In the genomic region with DNA sequence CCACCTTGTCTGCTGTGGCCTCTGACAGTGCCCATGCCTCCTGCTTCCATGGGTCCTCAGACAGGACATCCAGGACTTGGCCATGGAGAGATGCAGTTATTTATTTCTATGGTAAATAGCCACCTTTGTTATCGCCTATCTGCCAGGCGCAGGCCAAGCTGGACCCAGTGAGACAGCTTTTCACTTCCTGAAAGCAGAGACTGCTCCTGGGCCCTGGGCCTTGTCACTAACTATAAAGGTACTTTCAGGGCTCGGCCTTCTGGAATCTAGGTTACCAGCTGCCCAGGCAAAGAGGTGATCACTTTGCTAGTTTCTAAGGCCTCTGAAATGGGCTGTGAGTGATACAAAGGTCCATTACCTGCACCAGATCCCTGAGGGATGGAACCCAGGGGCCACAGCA, we compare ENCODE assay signal across 8 mouse cellular contexts. TPM values are rescaled to one million over a fixed set of nuclear protein-coding genes. Genes with fewer than 3 reads are reported as not detected.
DNase-seq lines count a peak whose midpoint lies in the region; ATAC-seq and TF ChIP-seq lines count a peak whose summit lies in the region.

No protein-coding gene starts in this region.

- H3K9me3 ChIP-seq in heart, embryonic 13.5 days, result no peaks in the 10 kb centered on the region
- no peaks in the 10 kb centered on the region for H3K9me3 ChIP-seq in limb, embryonic 14.5 days (ENCODE audit: control insufficient read depth, low read length)

- no peak for TF ChIP-seq CTCF in testis, adult 2 months (IDR thresholded peaks at IDR 0.05; ENCODE audit: control insufficient read depth, insufficient read depth, insufficient replicate concordance, low read depth, low read length)

- no peak for DNase-seq in heart, adult 9 months (ENCODE audit: low spot score in 2 of 2)
- DNase-seq in testis, postnatal 14 days (ENCODE audit: low spot score), result no peak
- no peak for DNase-seq in limb, embryonic 14.5 days (ENCODE audit: low spot score)
- DNase-seq in right cerebral cortex, adult 18-20 months, result no peak
- DNase-seq in left cerebral cortex, postnatal 25 days (ENCODE audit: low spot score in 2 of 2), result no peak
- no peak for DNase-seq in adrenal gland, postnatal 36 days

- H3K36me3 ChIP-seq in heart, embryonic 13.5 days, result peaks cover 27% of the 10 kb centered on the region
- no peaks in the 10 kb centered on the region for H3K36me3 ChIP-seq in testis, adult 2 months (ENCODE audit: control insufficient read depth, insufficient read depth, low read length)
- H3K36me3 ChIP-seq in limb, embryonic 14.5 days (ENCODE audit: control insufficient read depth, insufficient read depth, low read length), result peaks cover 15% of the 10 kb centered on the region

- WGBS in heart, embryonic 13.5 days, result 41% methylated on average over 3 of the region's 3 CpGs
- 68% methylated on average over 3 of the region's 3 CpGs for WGBS in limb, embryonic 14.5 days

- peak overlapping the region; percentile 99 for H3K27ac ChIP-seq in heart, embryonic 13.5 days (replicated peaks)
- H3K27ac ChIP-seq in testis, adult 2 months (ENCODE audit: control insufficient read depth, insufficient read depth, low read depth, low read length), result peak overlapping the region; percentile 69
- peak overlapping the region; percentile 89 for H3K27ac ChIP-seq in limb, embryonic 14.5 days (replicated peaks; ENCODE audit: low read depth, low read length)

- peak overlapping the region; percentile 82 for H3K9ac ChIP-seq in heart, embryonic 13.5 days
- 0 out of 2 replicates have a peak overlapping the region, but pooled peaks have one; percentile 12 for H3K9ac ChIP-seq in limb, embryonic 14.5 days (ENCODE audit: low read depth, low read length, severe bottlenecking)

- no peak for TF ChIP-seq POLR2A in testis, adult 2 months (IDR thresholded peaks at IDR 0.05; ENCODE audit: control insufficient read depth, low read depth, low read length)
- TF ChIP-seq POLR2A in limb, embryonic 14.5 days (IDR thresholded peaks at IDR 0.05; ENCODE audit: borderline replicate concordance, extremely low read depth, insufficient read depth, insufficient read length), result no peak

- no peaks in the 10 kb centered on the region for H3K27me3 ChIP-seq in heart, embryonic 13.5 days (replicated peaks)
- H3K27me3 ChIP-seq in testis, adult 2 months (ENCODE audit: control insufficient read depth, insufficient read depth, low read length), result no peaks in the 10 kb centered on the region
- no peaks in the 10 kb centered on the region for H3K27me3 ChIP-seq in limb, embryonic 14.5 days (ENCODE audit: control insufficient read depth, insufficient read depth, low read length)

- H3K4me1 ChIP-seq in heart, embryonic 13.5 days, result peaks cover 84% of the 10 kb centered on the region
- H3K4me1 ChIP-seq in testis, adult 2 months (ENCODE audit: control insufficient read depth, insufficient read depth, low read length), result peaks cover 8% of the 10 kb centered on the region
- H3K4me1 ChIP-seq in limb, embryonic 14.5 days (ENCODE audit: control insufficient read depth, insufficient read depth, low read length), result peaks cover 68% of the 10 kb centered on the region

- H3K4me3 ChIP-seq in heart, embryonic 13.5 days, result 0 out of 2 replicates have a peak overlapping the region, but pooled peaks have one; percentile 5
- no peak overlapping the region for H3K4me3 ChIP-seq in testis, adult 2 months (ENCODE audit: control insufficient read depth, low read depth, low read length)
- no peak overlapping the region for H3K4me3 ChIP-seq in limb, embryonic 14.5 days (replicated peaks; ENCODE audit: low read length)

- no peak for ATAC-seq in heart, embryonic 13.5 days (ENCODE audit: extremely low read depth, insufficient number of reproducible peaks, low FRiP score, low TSS enrichment)
- ATAC-seq in limb, embryonic 14.5 days (ENCODE audit: low FRiP score, low read depth), result no peak

- intact Hi-C loops in left cerebral cortex, postnatal 25 days (cut with DNase I), result no loop called here

- H3K4me2 ChIP-seq in heart, embryonic 13.5 days, result peak overlapping the region; percentile 53
- no peak overlapping the region for H3K4me2 ChIP-seq in limb, embryonic 14.5 days (replicated peaks; ENCODE audit: low read depth, low read length, severe bottlenecking)

RNA-seq across cellular contexts. Expression of gene Actn4, which starts 37.3 kb away (rescaled TPM):
- 259 and 266 TPM in 2 replicates for polyA plus RNA-seq in heart, embryonic 13.5 days (2015; fragmentation: Nextera tagmentation; extraction: Ambion mirVana)
- 73.9 and 77.5 TPM in 2 replicates for polyA plus RNA-seq in testis, adult 2 months (2012; rRNA removed)
- 268 and 299 TPM in 2 replicates for polyA plus RNA-seq in limb, embryonic 14.5 days (2012; rRNA removed)
- polyA plus RNA-seq in limb, embryonic 14.5 days (2014; fragmentation: Nextera tagmentation; extraction: Ambion mirVana), result 295 and 304 TPM in 2 replicates
- total RNA-seq in left cerebral cortex, postnatal 25 days (2021), result 100 to 1,000 TPM; 190 to 202 TPM
- total RNA-seq in adrenal gland, postnatal 36 days (2021), result 100 to 1,000 TPM; 193 to 252 TPM

RNA-seq across cellular contexts. Expression of gene Capn12, which starts 43.6 kb away (rescaled TPM):
- 0.15 and 0.38 TPM in 2 replicates for polyA plus RNA-seq in heart, embryonic 13.5 days (2015; fragmentation: Nextera tagmentation; extraction: Ambion mirVana)
- 0.14 and 0.17 TPM in 2 replicates for polyA plus RNA-seq in testis, adult 2 months (2012; rRNA removed)
- 0.19 and 0.25 TPM in 2 replicates for polyA plus RNA-seq in limb, embryonic 14.5 days (2012; rRNA removed)
- polyA plus RNA-seq in limb, embryonic 14.5 days (2014; fragmentation: Nextera tagmentation; extraction: Ambion mirVana), result 0.58 and 0.94 TPM in 2 replicates
- under 1 TPM; 0.32 to 0.66 TPM for total RNA-seq in left cerebral cortex, postnatal 25 days (2021)
- total RNA-seq in adrenal gland, postnatal 36 days (2021), result under 1 TPM; 0.30 to 0.33 TPM

RNA-seq across cellular contexts. Expression of gene Eif3k, which starts 56.9 kb away (rescaled TPM):
- polyA plus RNA-seq in heart, embryonic 13.5 days (2015; fragmentation: Nextera tagmentation; extraction: Ambion mirVana), result 257 and 300 TPM in 2 replicates
- polyA plus RNA-seq in testis, adult 2 months (2012; rRNA removed), result 379 and 426 TPM in 2 replicates
- polyA plus RNA-seq in limb, embryonic 14.5 days (2012; rRNA removed), result 473 and 518 TPM in 2 replicates
- polyA plus RNA-seq in limb, embryonic 14.5 days (2014; fragmentation: Nextera tagmentation; extraction: Ambion mirVana), result 450 TPM in 2 replicates
- total RNA-seq in left cerebral cortex, postnatal 25 days (2021), result 100 to 1,000 TPM; 175 to 185 TPM
- 100 to 1,000 TPM; 241 to 264 TPM for total RNA-seq in adrenal gland, postnatal 36 days (2021)

RNA-seq across cellular contexts. Expression of gene Map4k1, which starts 57.0 kb away (rescaled TPM):
- polyA plus RNA-seq in heart, embryonic 13.5 days (2015; fragmentation: Nextera tagmentation; extraction: Ambion mirVana), result 3.4 and 5.3 TPM in 2 replicates
- 58.8 and 83.2 TPM in 2 replicates for polyA plus RNA-seq in testis, adult 2 months (2012; rRNA removed)
- polyA plus RNA-seq in limb, embryonic 14.5 days (2012; rRNA removed), result 9.3 and 9.5 TPM in 2 replicates
- 6.4 and 7.0 TPM in 2 replicates for polyA plus RNA-seq in limb, embryonic 14.5 days (2014; fragmentation: Nextera tagmentation; extraction: Ambion mirVana)
- total RNA-seq in left cerebral cortex, postnatal 25 days (2021), result 1 to 10 TPM; 1.7 to 1.8 TPM
- 1 to 10 TPM; 1.1 to 1.7 TPM for total RNA-seq in adrenal gland, postnatal 36 days (2021)
